Mouse (Mus musculus): ENCODE data around the gene Obsl1.

DNA sequence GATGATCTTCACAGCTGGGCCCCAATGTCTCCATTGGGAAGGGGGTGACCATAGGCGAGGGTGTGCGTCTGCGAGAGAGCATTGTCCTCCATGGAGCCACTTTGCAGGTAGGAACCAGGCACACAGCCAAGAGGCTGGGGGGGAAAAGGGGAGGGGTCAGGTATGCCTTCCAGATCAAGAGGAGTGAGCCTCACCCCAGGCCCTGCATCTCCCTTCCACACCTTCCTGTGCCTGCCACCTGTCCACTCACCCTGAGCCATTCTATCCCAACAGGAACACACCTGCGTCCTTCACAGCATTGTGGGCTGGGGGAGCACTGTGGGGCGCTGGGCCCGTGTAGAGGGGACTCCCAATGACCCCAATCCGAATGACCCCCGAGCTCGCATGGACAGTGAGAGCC is 64.1 kb downstream of the Obsl1 start:
- TF ChIP-seq HCFC1 (IDR thresholded peaks at IDR 0.05; ENCODE audit: low read depth, low read length) = no peak
- TF ChIP-seq ZC3H11A (IDR thresholded peaks at IDR 0.05; ENCODE audit: low read depth, low read length) = no peak
- no peak for TF ChIP-seq MXI1 (IDR thresholded peaks at IDR 0.05; ENCODE audit: low read depth, low read length)
- TF ChIP-seq PAX5 (IDR thresholded peaks at IDR 0.05; ENCODE audit: low read length) = no peak
- TF ChIP-seq CTCF (conservative IDR thresholded peaks at IDR 0.05 in 1 of 2, IDR thresholded peaks at IDR 0.05 in 1 of 2; ENCODE audit: low read depth in 2 of 2, low read length in 2 of 2) = no peak
- no peak for TF ChIP-seq POLR2A (IDR thresholded peaks at IDR 0.05; ENCODE audit: low read depth, low read length)
- TF ChIP-seq TBP (conservative IDR thresholded peaks at IDR 0.05; ENCODE audit: low read depth, low read length) = no peak
- no peak for TF ChIP-seq MAFK (IDR thresholded peaks at IDR 0.05; ENCODE audit: insufficient replicate concordance, low read length)
- TF ChIP-seq ETS1 (conservative IDR thresholded peaks at IDR 0.05; ENCODE audit: low read depth, low read length) = no peak
- no peak for TF ChIP-seq SIN3A (IDR thresholded peaks at IDR 0.05; ENCODE audit: low read length)
- TF ChIP-seq ZMIZ1 (IDR thresholded peaks at IDR 0.05; ENCODE audit: low read depth, low read length) = no peak
- TF ChIP-seq MEF2A (IDR thresholded peaks at IDR 0.05; ENCODE audit: borderline replicate concordance, low read depth, low read length) = no peak
